Mouse (Mus musculus) urinary bladder, postnatal 4 days (tissue): Measurements from ENCODE around the gene Kctd15.

Experiments used
- DNase-seq, 2 experiments: peaks; one replicate each; pipeline ENCODE4 v3.0.0; 2021 to 2022; ENCODE audit warnings: low spot score in 2 of 2

Kctd15 gene

GRCm38 (mm10) chr7:34656632-34657031 lies at the start of gene Kctd15:
Gene Kctd15, minus strand, starts transcription at chr7:34656732.
- DNase-seq, result no peak

- no peak for DNase-seq
Observed at GRCm38 (mm10) chr7:34704401-34704800, 47.9 kb upstream of the Kctd15 start.

DNA sequence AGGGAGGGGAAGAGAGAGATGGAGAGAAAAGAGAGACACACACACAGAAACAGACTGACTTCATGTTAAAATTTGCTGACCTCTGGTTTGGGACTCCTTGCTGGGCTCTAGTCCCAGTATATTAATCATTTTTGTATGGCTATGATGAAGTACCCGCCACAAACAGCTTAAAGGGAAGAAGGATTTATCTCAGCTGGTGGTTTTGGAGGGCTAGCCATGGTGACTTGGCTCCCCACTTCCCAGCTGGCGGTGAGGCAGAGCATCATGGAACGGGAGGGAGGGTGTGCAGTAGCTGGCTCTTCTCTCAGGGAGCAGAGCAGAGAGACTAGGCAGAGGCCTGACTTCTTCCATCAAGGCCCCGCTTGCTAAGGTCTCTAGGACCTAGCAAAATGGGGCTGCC lies 46.9 kb upstream of the Kctd15 start:
- no peak for DNase-seq

DNA sequence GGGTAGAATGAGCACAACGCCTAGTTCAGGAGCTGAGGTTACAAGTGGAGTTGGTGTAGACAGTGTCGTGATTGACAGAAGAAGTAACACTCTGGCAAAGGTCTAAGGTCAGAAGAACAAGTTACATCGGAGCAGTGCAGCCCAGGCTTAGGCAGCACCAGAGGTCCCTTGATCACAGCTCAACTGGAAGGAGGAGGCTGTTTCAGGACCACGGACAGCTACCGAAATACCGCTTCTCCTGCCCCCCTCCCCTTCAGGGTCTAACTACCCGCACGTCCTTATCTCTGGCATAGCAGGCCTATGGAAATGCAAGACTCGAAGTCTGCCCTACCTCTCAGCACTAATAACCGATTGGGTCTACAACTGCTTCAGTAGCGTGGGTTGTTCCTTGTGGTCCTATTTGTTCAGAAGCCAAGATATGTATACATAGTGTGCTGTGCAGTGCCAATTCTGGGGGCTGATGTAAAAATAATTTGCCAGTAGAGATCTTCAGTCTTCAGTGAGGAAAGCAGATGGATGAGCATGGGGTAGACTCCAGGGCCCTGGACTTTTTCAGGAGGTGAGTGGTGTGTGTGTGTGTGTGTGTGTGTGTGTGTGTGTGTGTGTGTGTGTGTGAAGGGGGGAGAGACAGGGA lies 46.3 kb upstream of the Kctd15 start:
- peak in 1 of 2 experiments; percentile 67 for DNase-seq

- no peak for DNase-seq
Observed at GRCm38 (mm10) chr7:34699888-34700287, 43.4 kb upstream of the Kctd15 start.

GRCm38 (mm10) chr7:34698221-34698620 lies 41.7 kb upstream of the Kctd15 start:
- DNase-seq, result no peak

DNA sequence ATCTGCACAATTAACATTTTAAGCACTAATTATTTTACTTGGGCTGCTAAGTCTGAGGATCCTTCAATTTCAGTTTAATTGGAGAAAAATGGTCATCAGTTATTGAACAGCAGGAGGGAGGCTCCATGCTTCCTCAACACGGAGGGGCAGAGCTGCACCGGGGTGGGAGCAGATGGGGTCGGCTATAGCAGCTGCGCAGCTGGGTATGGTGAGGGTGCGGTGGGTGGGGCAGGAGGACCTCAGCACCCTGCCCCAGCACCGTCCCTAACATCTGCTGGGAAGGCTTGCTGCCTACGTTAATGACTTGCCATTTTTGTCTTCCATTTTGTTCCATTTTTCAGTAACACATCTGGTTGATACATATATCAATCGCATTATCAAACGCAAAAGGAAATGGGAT lies 39.6 kb upstream of the Kctd15 start:
- DNase-seq, result no peak

- DNase-seq, result no peak
Observed at GRCm38 (mm10) chr7:34694898-34695297, 38.4 kb upstream of the Kctd15 start.

GRCm38 (mm10) chr7:34693916-34694315 lies 37.4 kb upstream of the Kctd15 start:
- DNase-seq, result no peak

DNA sequence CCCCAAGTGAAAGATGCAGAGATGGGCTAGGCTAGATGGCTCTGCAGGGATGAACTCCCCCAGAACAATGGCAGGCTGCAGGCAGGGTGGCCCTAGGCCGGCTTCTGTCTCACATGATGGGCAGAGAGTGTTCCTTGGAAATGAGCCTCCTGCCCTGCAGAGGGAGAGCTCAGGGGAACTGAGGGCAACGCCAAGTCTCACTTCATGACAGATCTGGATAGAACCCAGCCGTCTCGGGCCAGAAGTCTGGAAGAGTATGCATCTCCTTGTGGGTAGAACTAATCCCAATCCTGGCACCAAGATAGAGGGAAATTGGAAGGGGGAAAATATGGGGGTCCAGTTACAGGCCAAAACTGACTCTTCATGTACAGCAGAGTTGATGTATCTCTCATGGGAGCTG lies 36.5 kb upstream of the Kctd15 start:
- DNase-seq, result no peak

DNA sequence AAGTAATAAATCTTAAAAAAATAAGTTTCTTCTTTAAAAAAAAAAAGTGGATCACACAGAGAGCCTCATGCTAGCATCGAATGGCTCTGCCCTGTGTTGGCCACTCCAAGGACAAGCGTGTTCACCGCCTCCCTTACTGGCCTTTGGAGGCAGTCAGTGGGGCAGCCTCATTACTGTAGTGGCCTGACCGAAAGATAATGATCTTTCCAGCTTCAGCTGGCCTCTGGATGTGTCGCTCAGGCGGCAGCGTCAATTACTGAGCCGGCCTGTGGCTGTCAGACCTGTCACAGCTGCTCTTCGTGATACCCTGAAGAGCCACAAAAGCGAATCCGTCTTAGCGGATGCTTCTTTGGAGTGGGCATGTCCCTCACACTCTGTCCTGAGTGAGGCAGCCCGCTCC lies 33.6 kb upstream of the Kctd15 start:
- no peak for DNase-seq

DNA sequence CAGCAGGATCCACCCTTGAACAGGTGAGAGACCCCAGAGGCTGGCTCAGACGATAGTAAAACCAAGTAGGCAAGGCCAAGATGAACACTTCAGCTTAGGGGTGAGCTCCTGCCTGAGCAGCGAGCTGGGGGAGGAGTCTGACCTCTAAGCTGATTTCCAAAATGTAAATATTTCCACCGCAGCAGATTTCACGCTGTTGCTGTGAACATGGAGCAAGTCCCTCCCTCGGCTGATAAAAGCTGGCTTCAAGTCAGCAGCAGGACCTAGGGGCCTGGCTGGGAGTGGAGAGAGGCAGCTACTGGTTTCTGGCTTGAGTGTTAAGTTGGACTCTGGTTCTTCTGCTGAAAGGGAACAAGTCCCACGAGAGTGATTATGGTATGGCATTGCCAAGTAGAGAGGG lies 32.5 kb upstream of the Kctd15 start:
- no peak for DNase-seq

DNA sequence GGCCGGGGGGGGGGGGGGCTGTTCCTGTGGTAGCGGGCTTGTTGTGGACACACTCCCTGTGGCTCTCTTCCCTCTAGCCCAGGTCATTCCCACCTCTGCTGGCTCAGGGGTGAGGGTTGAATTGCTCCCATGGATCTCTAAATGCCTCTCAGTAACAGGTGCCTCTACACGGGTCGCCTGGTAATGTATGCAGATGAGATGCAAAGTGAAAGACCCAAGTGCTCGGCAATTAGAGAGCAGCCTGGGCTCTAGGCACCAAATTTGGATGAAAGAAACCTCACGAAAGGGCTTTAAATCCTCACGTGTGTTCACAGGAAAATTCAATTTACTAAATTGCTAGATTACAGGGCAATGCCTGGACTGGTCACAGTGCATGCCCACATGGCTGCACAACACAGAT lies 29.3 kb upstream of the Kctd15 start:
- no peak for DNase-seq

DNA sequence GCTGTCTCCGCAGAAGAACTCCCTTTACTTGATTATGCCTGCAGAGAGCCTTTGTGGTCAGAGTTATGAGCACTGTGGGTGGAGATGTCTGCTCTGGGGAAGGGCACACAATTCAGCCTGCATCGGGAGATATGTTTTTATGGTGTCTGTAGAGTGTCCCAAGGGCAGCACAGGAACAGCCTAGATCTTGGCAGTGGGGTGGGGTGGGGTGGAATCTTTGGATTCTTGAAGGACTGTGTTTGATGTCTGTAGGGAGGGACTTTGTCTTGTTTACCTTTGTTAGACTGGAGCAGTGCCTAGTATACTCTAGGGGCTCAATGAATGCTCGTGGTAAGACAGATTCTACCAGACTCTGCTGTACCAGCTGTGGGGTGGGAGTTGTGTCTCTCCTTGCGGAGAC lies 28.6 kb upstream of the Kctd15 start:
- DNase-seq, result no peak

DNA sequence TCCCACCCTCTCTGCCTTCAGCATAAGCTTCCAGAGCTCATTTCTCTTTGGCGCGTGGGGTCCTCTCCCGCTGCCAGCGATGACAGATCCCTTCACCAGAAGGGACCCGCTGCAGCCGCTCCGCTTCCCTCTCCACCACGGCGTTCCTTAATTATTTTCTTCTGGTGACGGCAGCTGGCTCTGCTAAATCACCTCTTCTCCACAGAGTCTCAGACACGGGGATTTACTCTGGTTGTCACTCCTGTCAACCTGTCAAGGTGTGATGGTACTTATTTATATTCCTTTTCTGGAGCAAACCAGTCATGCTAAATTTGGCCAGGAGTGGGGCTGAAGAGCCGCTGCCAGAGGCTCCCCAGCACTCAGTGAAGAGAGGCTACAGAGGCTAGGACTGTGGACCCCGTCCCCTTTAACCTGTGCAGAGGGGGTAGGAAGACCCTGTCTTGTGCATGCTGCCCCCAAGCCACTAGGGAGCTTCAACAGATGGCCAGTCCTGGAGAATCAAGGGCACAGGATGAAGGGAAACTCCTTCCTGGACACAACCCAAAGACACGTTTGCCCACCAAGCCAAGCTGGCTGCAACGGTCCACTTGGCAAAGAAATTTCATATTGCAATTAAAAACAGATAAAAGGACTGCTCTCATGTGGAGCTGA lies 24.4 kb upstream of the Kctd15 start:
- no peak for DNase-seq

DNA sequence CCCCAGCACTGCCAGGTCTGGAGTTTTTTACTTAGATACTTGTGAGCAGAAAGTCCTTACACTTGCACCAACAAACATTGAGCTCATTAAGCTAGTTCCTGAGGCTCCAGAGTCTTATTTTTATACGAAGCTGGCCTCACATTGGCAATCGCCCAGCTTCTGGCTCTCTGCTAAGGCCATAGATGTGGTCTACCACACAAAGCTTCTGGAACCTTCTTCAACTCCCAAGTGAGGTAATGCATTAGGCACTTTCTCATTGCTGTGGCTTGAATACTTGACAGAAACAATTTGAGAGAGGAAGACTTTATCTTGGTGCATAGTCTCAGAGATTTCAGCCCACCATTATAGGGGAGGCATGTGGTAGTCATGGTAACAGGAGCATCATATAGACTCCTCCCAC lies 23.4 kb upstream of the Kctd15 start:
- DNase-seq, result no peak

- peak; percentile 65 to 84 for DNase-seq
Observed at GRCm38 (mm10) chr7:34675831-34676514, 19.4 kb upstream of the Kctd15 start.

- DNase-seq, result no peak
Observed at GRCm38 (mm10) chr7:34675120-34675790, 18.7 kb upstream of the Kctd15 start.

DNA sequence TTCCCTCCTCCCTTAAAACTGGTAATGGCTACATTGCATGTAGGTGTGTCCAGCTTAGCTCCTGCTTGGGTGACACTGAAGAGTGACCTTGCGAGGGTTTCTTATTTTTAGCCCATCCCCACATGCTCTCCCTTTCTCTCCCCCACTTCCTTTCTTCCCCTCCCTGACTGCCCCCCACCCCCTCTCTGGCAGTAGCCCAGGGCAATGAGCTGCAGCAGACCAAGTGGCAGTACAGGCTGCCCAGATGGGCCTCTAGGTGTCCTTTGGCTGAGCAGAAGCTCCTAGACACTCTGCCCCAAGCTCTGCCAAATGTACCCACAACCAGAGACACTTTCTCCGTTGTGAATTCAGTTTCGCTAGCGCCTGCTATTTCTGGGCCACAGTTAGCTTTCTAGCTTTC lies 16.4 kb upstream of the Kctd15 start:
- no peak for DNase-seq

DNA sequence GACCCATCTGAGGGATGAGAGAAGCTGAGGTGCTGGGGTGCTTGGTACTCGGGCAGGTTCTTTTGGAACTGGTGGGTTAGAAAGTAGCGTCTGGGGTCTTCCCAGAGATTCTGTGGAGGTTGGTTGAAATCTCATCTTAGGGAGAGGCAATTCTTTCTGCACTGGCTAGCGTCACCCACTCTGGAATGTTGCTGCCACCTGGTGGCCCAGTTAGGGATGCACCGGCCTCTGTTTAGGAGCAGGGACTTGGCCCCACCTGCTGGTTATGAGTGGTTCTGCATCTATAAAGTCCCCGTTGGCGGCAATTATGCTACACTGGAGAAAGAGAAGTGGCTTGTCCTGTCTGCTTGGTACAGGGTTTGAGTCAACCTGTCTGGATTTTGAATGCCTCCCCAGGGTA lies 15.4 kb upstream of the Kctd15 start:
- DNase-seq, result peak; percentile 83 to 91

- DNase-seq, result no peak
Observed at GRCm38 (mm10) chr7:34670778-34671177, 14.2 kb upstream of the Kctd15 start.

- DNase-seq, result no peak
Observed at GRCm38 (mm10) chr7:34669336-34669735, 12.8 kb upstream of the Kctd15 start.

DNA sequence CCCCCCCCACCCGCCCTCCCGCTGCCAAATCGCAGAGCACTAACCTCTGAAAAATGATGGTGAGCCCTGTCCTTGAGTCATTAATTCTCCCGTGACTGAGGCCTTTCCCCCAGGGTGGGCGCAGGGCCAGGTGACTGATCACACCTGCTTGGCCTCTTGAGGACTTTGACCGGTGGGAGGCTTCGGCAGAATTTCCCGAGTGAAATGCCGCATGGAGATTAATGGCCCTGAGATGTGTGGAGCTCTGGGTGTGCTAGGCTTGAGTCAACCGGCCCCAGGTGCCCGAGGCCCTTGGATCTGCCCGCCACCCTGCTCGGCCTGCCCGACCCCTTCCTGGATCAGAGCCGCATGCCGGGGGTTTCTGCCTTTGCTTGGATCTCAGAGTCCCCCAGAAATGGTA lies 11.3 kb upstream of the Kctd15 start:
- DNase-seq, result no peak
